Mouse (Mus musculus): ENCODE measurements around the gene Cavin1.
A peak's percentile ranks its signal among the peaks of the same experiment; 100 is the strongest.

Gene Cavin1

GRCm38 (mm10) chr11:100957915-100958469, 12.7 kb downstream of the Cavin1 start:
- DNase-seq (ENCODE audit: low spot score) = no peak

- peak; percentile 95 for DNase-seq (ENCODE audit: low spot score)
Measured at GRCm38 (mm10) chr11:100957244-100957643, 13.4 kb downstream of the Cavin1 start.

GRCm38 (mm10) chr11:100949540-100949939, 21.1 kb downstream of the Cavin1 start:
- no peak for DNase-seq (ENCODE audit: low spot score)

- no peak for DNase-seq (ENCODE audit: low spot score)
Measured at GRCm38 (mm10) chr11:100948317-100948716, 22.4 kb downstream of the Cavin1 start.

GRCm38 (mm10) chr11:100947548-100947947, 23.1 kb downstream of the Cavin1 start:
- no peak for DNase-seq (ENCODE audit: low spot score)

GRCm38 (mm10) chr11:100946862-100947261, 23.8 kb downstream of the Cavin1 start:
- no peak for DNase-seq (ENCODE audit: low spot score)

GRCm38 (mm10) chr11:100942388-100942787, 28.3 kb downstream of the Cavin1 start:
- DNase-seq (ENCODE audit: low spot score) = no peak

GRCm38 (mm10) chr11:100939512-100940151, 31.1 kb downstream of the Cavin1 start, which contains the start of gene Stat3:
Stat3 (minus strand) TSS chr11:100939540.
- DNase-seq (ENCODE audit: low spot score) = peak; percentile 100

- DNase-seq (ENCODE audit: low spot score) = no peak
Measured at GRCm38 (mm10) chr11:100938711-100939511, 31.8 kb downstream of the Cavin1 start.

- DNase-seq (ENCODE audit: low spot score) = no peak
Measured at GRCm38 (mm10) chr11:100938112-100938511, 32.6 kb downstream of the Cavin1 start.

- no peak for DNase-seq (ENCODE audit: low spot score)
Measured at GRCm38 (mm10) chr11:100937295-100937694, 33.4 kb downstream of the Cavin1 start.

- no peak for DNase-seq (ENCODE audit: low spot score)
Measured at GRCm38 (mm10) chr11:100935373-100936355, 35.0 kb downstream of the Cavin1 start.

- no peak for DNase-seq (ENCODE audit: low spot score)
Measured at GRCm38 (mm10) chr11:100931254-100931921, 39.3 kb downstream of the Cavin1 start.

- no peak for DNase-seq (ENCODE audit: low spot score)
Measured at GRCm38 (mm10) chr11:100930611-100931010, 40.1 kb downstream of the Cavin1 start.

GRCm38 (mm10) chr11:100927386-100927785, 43.3 kb downstream of the Cavin1 start:
- DNase-seq (ENCODE audit: low spot score) = no peak

GRCm38 (mm10) chr11:100924386-100924919, 46.2 kb downstream of the Cavin1 start:
- no peak for DNase-seq (ENCODE audit: low spot score)

GRCm38 (mm10) chr11:100920887-100921624, 49.6 kb downstream of the Cavin1 start:
- no peak for DNase-seq (ENCODE audit: low spot score)

GRCm38 (mm10) chr11:100918007-100918406, 52.7 kb downstream of the Cavin1 start:
- no peak for DNase-seq (ENCODE audit: low spot score)

- DNase-seq (ENCODE audit: low spot score) = no peak
Measured at GRCm38 (mm10) chr11:100916432-100916971, 54.2 kb downstream of the Cavin1 start.

GRCm38 (mm10) chr11:100915063-100915462, 55.6 kb downstream of the Cavin1 start:
- DNase-seq (ENCODE audit: low spot score) = no peak
